Mouse (Mus musculus) lung, postnatal 10 days (tissue): Measurements from ENCODE around the gene Siah3.
A peak's percentile ranks its signal among the peaks of the same experiment; 100 is the strongest.
"Not testable (repeated sequence)": the region's sequence is repeated elsewhere in the genome, so short reads cannot be mapped to it uniquely, and the experiment has no call there.

Experiments
- DNase-seq: peaks from one replicate; pipeline ENCODE4 v3.0.0; 2021

The Siah3 gene

GRCm38 (mm10) chr14:75455743-75456421, at the start of gene Siah3:
Siah3 (plus strand) TSS chr14:75455982.
- DNase-seq: no peak

- DNase-seq: no peak
These were observed 46.0 kb upstream of the Siah3 start for GRCm38 (mm10) chr14:75409772-75410171.

GRCm38 (mm10) chr14:75410392-75410791, 45.4 kb upstream of the Siah3 start:
- DNase-seq: no peak

GRCm38 (mm10) chr14:75418721-75419120, 37.1 kb upstream of the Siah3 start:
- no peak for DNase-seq

GRCm38 (mm10) chr14:75419876-75420275, 35.9 kb upstream of the Siah3 start:
- DNase-seq: no peak

GRCm38 (mm10) chr14:75420811-75421210, 35.0 kb upstream of the Siah3 start:
- DNase-seq: peak; percentile 17

- no peak for DNase-seq
These were observed 24.5 kb upstream of the Siah3 start for GRCm38 (mm10) chr14:75431173-75431786.

- DNase-seq: no peak
These were observed 22.9 kb upstream of the Siah3 start for GRCm38 (mm10) chr14:75432850-75433249.

GRCm38 (mm10) chr14:75434576-75434975, 21.2 kb upstream of the Siah3 start:
- DNase-seq: no peak

GRCm38 (mm10) chr14:75444486-75445105, 11.2 kb upstream of the Siah3 start:
- no peak for DNase-seq

- peak; percentile 84 for DNase-seq
These were observed 10.4 kb upstream of the Siah3 start for GRCm38 (mm10) chr14:75445281-75445947.

GRCm38 (mm10) chr14:75445948-75446281, 9.9 kb upstream of the Siah3 start:
- no peak for DNase-seq

GRCm38 (mm10) chr14:75446314-75446713, 9.5 kb upstream of the Siah3 start:
- DNase-seq: not testable (repeated sequence)

GRCm38 (mm10) chr14:75453906-75454305, 1.9 kb upstream of the Siah3 start:
- no peak for DNase-seq

- DNase-seq: peak; percentile 23
These were observed 1.1 kb upstream of the Siah3 start for GRCm38 (mm10) chr14:75454716-75455115.

GRCm38 (mm10) chr14:75455361-75455742, 430 bp upstream of the Siah3 start:
- no peak for DNase-seq

- DNase-seq: no peak
These were observed 873 bp downstream of the Siah3 start for GRCm38 (mm10) chr14:75456489-75457220.

GRCm38 (mm10) chr14:75457221-75457600, 1.4 kb downstream of the Siah3 start:
- DNase-seq: no peak

GRCm38 (mm10) chr14:75459431-75459830, 3.6 kb downstream of the Siah3 start:
- DNase-seq: no peak

GRCm38 (mm10) chr14:75459991-75460390, 4.2 kb downstream of the Siah3 start:
- no peak for DNase-seq

- no peak for DNase-seq
These were observed 4.7 kb downstream of the Siah3 start for GRCm38 (mm10) chr14:75460436-75460835.

- no peak for DNase-seq
These were observed 6.0 kb downstream of the Siah3 start for GRCm38 (mm10) chr14:75461770-75462169.

GRCm38 (mm10) chr14:75463171-75463570, 7.4 kb downstream of the Siah3 start:
- DNase-seq: no peak
